Mouse (Mus musculus): ENCODE measurements at regions not wholly inside any gene's neighbourhood (a gene's known extent, or its start where the extent isn't known, plus 50 kb on each side); places are given as distances from the start of the nearest gene placed in this dataset.

DNA sequence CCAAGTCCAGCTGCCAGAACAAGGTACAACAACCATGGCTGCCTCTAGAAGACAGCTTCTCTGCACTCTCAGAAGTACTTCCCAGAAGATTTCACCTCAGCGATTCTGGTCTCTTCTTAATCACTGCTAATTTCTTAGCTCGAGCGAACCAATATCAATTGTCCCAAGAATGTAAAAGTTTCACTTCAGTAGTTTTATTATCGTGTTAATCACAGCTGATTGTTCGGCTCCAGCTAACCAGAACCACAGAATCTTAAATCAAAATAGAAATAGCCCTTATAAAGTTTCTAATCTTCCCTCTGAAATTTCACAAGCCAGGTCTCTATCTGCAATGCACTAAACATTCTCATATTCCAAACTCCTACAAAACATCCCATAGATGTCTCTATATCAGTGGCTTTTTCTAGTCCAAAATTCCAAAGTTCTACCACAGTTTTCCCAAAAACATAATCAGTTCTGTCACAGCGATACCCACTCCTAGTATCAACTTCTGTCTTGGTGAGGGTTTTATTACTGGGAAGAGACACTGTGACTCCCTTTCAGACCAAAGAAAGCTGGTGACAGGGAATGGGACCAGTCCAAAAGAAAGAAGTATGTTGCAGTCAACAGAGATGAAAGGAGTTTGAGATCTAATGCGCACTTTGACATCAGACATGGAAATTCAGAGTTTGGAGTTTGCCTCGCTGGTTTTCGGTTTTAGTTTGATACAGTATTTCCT, 130.2 kb downstream of the Gm10283 start:
- Histone ChIP-seq H3K27me3 (replicated peaks) (no peaks in the 10 kb centered on the region), H3K4me3 (no peak overlapping the region), H3K36me3 (replicated peaks) (no peaks in the 10 kb centered on the region), H3K9me3 (no peaks in the 10 kb centered on the region), H3K4me2 (no peak overlapping the region), H3K27ac (no peak overlapping the region), H3K9ac (no peak overlapping the region), H3K4me1 (no peaks in the 10 kb centered on the region)
- no peak for ATAC-seq (replicated peaks)
- 80% methylated on average over 9 of the region's 9 CpGs for WGBS

DNA sequence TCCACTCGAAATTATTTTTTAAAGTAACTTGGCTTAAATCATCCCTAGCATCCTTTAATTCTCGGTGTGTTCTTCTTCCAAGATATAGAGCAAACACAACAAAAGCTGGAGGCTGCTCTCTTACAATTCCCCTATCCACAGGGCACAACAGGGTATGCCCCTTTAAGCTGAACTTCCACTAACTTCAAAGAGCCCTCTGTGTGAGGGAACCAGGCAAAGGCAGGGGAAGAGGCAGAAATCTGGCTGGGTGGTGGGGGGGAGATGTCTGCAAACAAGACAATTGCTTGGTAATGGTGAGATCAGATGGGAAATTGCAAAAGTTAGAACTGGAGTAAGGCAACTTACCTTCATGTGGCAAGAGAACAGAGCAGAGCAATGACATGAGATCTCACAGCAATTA, 154.7 kb downstream of the Gm10283 start:
- H3K27me3 ChIP-seq (replicated peaks) = no peaks in the 10 kb centered on the region
- peak; percentile 58; the same call in 1 of the 2 replicates for ATAC-seq (replicated peaks)
- no peak overlapping the region for H3K4me3 ChIP-seq
- no peaks in the 10 kb centered on the region for H3K9me3 ChIP-seq
- no peaks in the 10 kb centered on the region for H3K36me3 ChIP-seq (replicated peaks)
- no peak overlapping the region for H3K4me2 ChIP-seq
- 42% methylated on average over 2 of the region's 2 CpGs for WGBS
- H3K4me1 ChIP-seq = 0 out of 2 replicates have a peak, but pooled peaks cover 3% of the 10 kb centered on the region
- H3K9ac ChIP-seq = no peak overlapping the region
- no peak overlapping the region for H3K27ac ChIP-seq

DNA sequence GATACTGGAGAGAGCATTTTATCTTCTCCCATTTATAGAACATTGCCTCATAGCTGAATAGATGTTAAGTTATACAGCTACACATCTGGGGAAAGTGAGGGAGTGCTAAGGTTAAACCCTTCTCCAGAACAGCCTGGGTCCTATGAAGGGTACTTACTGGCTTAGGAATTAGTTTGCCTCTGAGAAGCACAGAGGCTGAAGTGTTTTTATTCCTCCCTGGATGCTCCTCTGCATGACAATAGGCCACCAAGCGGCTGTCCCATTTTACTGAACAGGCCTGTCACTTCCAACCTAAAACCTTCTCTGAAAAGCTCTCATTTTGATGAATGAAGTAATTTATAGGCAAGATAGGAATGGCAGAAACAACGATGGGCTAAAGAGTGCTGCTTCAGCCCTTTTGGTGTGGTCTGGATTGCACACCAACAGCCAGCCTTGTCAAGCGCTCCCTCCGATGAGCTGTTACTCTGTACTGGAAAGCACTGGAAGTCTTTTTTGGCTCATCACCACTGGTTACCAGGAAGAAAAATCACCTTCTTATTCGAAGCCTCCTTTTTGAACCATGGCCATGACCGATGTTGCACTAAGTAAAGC, 157.1 kb downstream of the Gm10283 start:
- H3K4me2 ChIP-seq = no peak overlapping the region
- H3K36me3 ChIP-seq (replicated peaks) = no peaks in the 10 kb centered on the region
- WGBS = 28% methylated on average over 6 of the region's 6 CpGs
- H3K9me3 ChIP-seq = no peaks in the 10 kb centered on the region
- H3K9ac ChIP-seq = no peak overlapping the region
- 0 out of 2 replicates have a peak, but pooled peaks have one; percentile 54 for ATAC-seq (replicated peaks)
- H3K4me3 ChIP-seq = no peak overlapping the region
- H3K27me3 ChIP-seq (replicated peaks) = no peaks in the 10 kb centered on the region
- 0 out of 2 replicates have a peak, but pooled peaks cover 3% of the 10 kb centered on the region for H3K4me1 ChIP-seq
- H3K27ac ChIP-seq = no peak overlapping the region

DNA sequence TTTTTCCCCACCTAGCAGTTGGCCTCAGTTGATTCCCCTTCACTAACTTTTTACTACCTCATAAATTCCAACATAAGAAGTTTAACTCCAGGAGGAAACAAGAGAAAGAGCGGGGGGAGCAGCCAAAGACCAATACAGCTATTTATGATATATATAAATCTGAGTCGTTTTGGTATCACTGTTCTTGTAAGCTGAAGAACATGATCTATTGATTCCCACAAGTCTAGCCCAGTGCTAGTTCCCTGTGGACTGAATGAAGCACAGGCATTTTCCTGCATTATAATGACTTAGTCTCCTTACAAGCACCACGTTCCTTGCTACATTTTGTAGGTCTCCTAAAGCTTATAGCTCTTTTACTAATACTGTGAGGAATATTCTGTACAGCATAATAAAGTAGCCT, 187.5 kb downstream of the Gm10283 start:
- Histone ChIP-seq H3K9ac (no peak overlapping the region), H3K4me2 (no peak overlapping the region), H3K4me3 (no peak overlapping the region), H3K27ac (no peak overlapping the region), H3K36me3 (replicated peaks) (no peaks in the 10 kb centered on the region), H3K9me3 (no peaks in the 10 kb centered on the region), H3K4me1 (no peaks in the 10 kb centered on the region), H3K27me3 (replicated peaks) (no peaks in the 10 kb centered on the region)
- WGBS = 78% methylated on average over 3 of the region's 3 CpGs
- ATAC-seq (replicated peaks) = no peak

DNA sequence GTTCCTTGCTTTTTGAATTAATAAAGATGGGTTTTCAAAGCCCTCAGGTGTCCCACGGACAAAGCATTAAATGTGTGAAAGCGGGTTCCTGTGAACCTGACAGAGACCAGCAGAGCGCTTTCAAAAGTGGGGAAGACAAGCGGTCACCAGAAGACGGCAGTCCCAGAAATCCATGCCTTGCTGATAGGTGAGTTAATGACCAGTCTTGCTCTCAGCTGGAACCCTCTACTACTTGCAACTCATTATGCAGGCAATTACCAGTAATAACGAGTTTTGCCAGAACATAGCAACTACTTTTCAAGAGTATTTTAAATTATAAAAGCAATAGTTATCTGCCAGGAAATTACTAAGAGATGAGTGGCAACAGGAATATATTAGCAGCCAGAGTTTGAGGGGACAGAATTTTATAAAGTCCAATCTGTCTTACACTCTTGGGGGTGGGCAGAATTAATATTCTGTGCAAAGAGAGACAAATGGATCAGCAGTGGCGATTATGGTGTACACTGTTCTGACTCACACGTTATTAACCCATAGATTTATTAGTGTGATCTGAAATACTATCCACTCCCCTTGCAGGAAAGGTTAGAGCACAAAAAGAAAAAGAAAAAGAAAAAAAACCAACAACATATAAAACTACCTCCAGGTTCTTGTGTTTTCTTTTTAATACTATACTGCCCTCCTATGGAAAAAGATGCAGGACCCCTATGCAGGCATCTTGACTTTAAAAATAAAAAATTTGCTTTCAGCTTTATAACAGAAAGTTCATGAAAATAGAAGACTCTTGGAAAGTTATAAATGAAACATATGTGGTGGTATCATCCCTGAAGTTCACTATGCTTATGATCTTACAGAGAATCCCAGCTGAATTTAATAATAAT, 188.8 kb downstream of the Gm10283 start:
- H3K4me2 ChIP-seq = no peak overlapping the region
- H3K27ac ChIP-seq = no peak overlapping the region
- H3K36me3 ChIP-seq (replicated peaks) = no peaks in the 10 kb centered on the region
- ATAC-seq (replicated peaks) = peak; percentile 50; the same call in 1 of the 2 replicates
- H3K9ac ChIP-seq = no peak overlapping the region
- no peaks in the 10 kb centered on the region for H3K27me3 ChIP-seq (replicated peaks)
- H3K9me3 ChIP-seq = no peaks in the 10 kb centered on the region
- 62% methylated on average over 8 of the region's 8 CpGs for WGBS
- no peaks in the 10 kb centered on the region for H3K4me1 ChIP-seq
- no peak overlapping the region for H3K4me3 ChIP-seq

DNA sequence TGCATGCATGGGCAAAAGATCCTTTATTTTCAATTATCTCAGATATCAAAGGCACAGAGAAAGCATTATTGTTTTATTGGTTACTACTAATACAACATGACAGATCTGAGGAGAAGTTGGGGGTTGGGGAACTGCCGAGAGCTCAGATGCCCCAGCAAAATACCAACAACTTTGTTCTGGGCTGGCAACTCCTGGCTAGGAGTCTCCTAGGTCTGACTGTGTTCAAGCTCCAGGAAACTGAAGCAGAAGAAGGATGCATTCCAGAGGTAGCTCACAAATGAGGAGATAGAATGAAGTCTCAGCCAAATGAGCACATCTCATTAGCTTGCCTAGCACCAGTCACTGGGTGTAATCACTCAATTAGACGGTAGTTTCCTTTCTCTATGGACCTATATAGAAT, 192.9 kb downstream of the Gm10283 start:
- ATAC-seq (replicated peaks) = no peak
- Histone ChIP-seq H3K9ac (no peak overlapping the region), H3K27ac (no peak overlapping the region), H3K4me1 (no peaks in the 10 kb centered on the region), H3K9me3 (no peaks in the 10 kb centered on the region), H3K27me3 (replicated peaks) (no peaks in the 10 kb centered on the region), H3K4me2 (no peak overlapping the region), H3K4me3 (no peak overlapping the region), H3K36me3 (replicated peaks) (no peaks in the 10 kb centered on the region)
- WGBS = 54% methylated on average over 2 of the region's 2 CpGs

DNA sequence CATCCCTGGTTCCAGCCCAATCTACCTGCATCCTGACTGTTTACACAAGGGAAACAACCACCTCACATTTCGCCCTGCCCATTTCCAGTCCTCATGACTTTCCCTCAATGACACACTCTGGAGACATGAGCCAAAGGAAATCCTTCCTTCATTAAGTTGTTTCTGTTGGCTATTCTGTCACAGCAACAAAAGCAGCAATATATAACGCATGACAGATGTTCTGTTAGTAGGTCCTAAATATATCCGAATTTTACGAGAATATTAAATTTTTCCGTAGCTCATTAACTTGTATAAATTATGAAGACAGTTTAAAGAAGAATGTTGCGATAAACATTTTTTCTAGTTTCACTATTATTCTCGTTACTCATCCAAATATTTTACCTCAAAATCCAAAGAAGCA, 201.7 kb downstream of the Gm10283 start:
- Histone ChIP-seq H3K4me3 (no peak overlapping the region), H3K27me3 (replicated peaks) (no peaks in the 10 kb centered on the region), H3K9ac (no peak overlapping the region), H3K27ac (no peak overlapping the region), H3K36me3 (replicated peaks) (no peaks in the 10 kb centered on the region), H3K9me3 (no peaks in the 10 kb centered on the region), H3K4me1 (no peaks in the 10 kb centered on the region), H3K4me2 (no peak overlapping the region)
- WGBS = 86% methylated on average over 7 of the region's 7 CpGs
- ATAC-seq (replicated peaks) = no peak

DNA sequence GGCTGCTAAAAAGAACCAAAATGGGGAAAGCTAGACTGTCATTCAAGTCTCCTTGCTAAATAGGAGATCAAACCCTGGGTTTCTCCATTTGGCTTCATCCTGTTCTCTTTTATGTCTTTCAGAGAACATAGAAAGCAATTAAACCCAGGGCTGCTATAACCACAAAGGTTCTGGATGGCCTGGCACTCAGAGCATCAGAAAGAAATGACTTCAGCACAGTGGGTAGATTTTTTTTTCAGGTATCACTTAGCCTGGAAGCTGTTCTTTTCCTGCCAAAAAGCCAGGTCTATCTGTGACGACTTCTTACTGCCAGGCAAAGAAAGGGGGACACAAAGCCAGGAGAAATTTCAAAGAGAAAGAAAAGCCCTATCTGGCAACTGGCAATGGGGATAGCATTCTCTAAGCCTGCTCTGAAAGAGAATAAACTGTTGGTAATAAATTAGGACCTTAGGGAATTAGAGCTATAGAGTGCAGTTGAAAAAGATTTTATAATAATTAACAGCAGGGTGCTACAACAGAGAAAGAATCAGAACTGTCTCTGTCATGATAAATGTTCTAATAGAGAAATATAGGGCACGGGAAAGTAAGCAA, 225.7 kb downstream of the Gm10283 start:
- H3K9ac ChIP-seq = no peak overlapping the region
- H3K9me3 ChIP-seq = no peaks in the 10 kb centered on the region
- 0 out of 2 replicates have a peak overlapping the region, but pooled peaks have one; percentile 2 for H3K27ac ChIP-seq
- H3K36me3 ChIP-seq (replicated peaks) = no peaks in the 10 kb centered on the region
- ATAC-seq (replicated peaks) = peak; percentile 72
- no peaks in the 10 kb centered on the region for H3K4me1 ChIP-seq
- 37% methylated on average over 2 of the region's 2 CpGs for WGBS
- no peak overlapping the region for H3K4me2 ChIP-seq
- no peak overlapping the region for H3K4me3 ChIP-seq
- H3K27me3 ChIP-seq (replicated peaks) = no peaks in the 10 kb centered on the region

DNA sequence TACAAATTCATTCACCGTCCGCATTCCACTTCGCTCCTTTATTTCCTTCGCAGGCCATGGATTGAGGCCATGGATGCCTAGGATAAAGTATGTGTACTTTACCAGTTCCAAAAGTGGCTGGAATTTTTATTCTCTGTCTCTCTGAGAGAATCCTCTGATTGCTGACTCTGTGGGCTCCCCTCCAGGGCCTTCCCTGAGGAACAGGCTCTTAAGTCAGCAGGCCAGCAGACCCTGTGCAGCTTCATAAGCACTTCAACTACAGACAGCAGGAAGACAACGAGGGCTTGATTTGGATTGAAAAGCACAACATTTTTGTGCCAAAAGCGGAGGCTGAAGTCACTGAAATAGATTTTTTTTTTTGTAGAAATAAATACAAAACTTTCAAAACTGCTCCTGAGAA, 252.7 kb downstream of the Gm10283 start:
- H3K9me3 ChIP-seq = no peaks in the 10 kb centered on the region
- no peaks in the 10 kb centered on the region for H3K36me3 ChIP-seq (replicated peaks)
- H3K27me3 ChIP-seq (replicated peaks) = no peaks in the 10 kb centered on the region
- H3K4me3 ChIP-seq = no peak overlapping the region
- no peak overlapping the region for H3K4me2 ChIP-seq
- ATAC-seq (replicated peaks) = no peak
- 51% methylated on average over 6 of the region's 6 CpGs for WGBS
- no peak overlapping the region for H3K9ac ChIP-seq
- H3K27ac ChIP-seq = no peak overlapping the region
- no peaks in the 10 kb centered on the region for H3K4me1 ChIP-seq

DNA sequence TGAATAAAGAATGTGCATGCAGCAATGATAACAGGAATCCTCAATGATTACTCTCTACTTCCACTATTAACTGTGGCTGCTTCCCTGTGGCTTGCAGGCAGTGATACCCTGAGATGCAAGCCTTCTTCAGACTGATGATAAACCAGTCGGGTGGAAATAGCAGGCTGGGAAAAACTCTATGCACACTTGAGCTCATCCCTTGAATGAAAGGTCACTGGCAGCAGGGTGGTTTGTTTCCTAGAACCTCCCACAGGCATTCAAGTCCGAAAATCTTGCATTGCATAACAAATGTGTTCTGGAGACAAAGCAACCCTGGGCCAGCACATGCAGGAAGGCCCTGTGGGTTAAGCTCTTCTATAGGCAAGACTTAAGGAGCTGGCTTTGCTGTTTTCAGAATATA, 253.3 kb downstream of the Gm10283 start:
- no peaks in the 10 kb centered on the region for H3K9me3 ChIP-seq
- no peaks in the 10 kb centered on the region for H3K27me3 ChIP-seq (replicated peaks)
- H3K4me3 ChIP-seq = no peak overlapping the region
- no peak overlapping the region for H3K9ac ChIP-seq
- no peaks in the 10 kb centered on the region for H3K4me1 ChIP-seq
- H3K36me3 ChIP-seq (replicated peaks) = no peaks in the 10 kb centered on the region
- H3K4me2 ChIP-seq = no peak overlapping the region
- WGBS = 3% methylated on average over 2 of the region's 2 CpGs
- H3K27ac ChIP-seq = no peak overlapping the region
- no peak for ATAC-seq (replicated peaks)

DNA sequence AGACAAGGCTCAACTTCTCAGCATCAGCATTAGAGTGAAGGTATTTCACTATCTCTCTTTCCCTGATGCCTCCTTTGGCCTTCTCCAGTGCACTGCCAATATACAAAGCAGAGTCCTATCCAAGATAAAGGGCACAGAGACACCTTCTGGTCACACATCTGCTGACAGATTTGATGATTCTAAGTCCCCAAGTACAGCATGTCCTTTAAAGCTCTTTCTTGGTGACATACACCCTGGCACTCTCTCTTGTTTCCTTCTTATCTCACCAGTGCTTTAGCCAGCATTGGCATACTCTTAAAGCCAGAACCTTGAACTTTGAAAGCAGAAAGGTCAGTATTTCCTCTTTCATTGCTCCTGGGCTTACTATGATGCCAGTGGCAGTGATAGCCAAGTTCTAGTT, 255.4 kb downstream of the Gm10283 start:
- H3K4me1 ChIP-seq = no peaks in the 10 kb centered on the region
- H3K9ac ChIP-seq = no peak overlapping the region
- no peak for ATAC-seq (replicated peaks)
- H3K9me3 ChIP-seq = no peaks in the 10 kb centered on the region
- no peak overlapping the region for H3K4me3 ChIP-seq
- no peaks in the 10 kb centered on the region for H3K36me3 ChIP-seq (replicated peaks)
- H3K4me2 ChIP-seq = no peak overlapping the region
- no peak overlapping the region for H3K27ac ChIP-seq
- no peaks in the 10 kb centered on the region for H3K27me3 ChIP-seq (replicated peaks)

DNA sequence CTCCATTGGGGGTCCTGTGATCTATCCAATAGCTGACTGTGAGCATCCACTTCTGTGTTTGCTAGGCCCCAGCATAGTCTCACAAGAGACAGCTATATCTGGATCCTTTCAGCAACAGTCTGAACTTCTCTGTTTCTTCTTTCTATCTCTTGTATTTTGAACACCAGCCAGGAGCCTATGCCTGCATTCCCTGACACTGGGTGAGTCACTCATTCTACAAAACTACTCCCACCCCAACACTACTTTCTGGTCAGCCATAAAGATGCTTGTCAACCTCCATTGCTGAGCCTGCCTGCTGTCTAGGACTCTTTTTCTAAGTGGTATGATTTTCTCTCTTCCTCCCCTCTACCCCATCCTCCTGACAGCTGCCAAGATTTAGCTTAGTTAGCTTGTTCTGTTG, 261.6 kb downstream of the Gm10283 start:
- no peak for ATAC-seq (replicated peaks)
- Histone ChIP-seq H3K9ac (no peak overlapping the region), H3K4me2 (no peak overlapping the region), H3K36me3 (replicated peaks) (no peaks in the 10 kb centered on the region), H3K4me1 (no peaks in the 10 kb centered on the region), H3K27ac (no peak overlapping the region), H3K4me3 (no peak overlapping the region), H3K9me3 (no peaks in the 10 kb centered on the region), H3K27me3 (replicated peaks) (no peaks in the 10 kb centered on the region)
